Mouse (Mus musculus): ENCODE measurements around the gene Hes7.

DNA sequence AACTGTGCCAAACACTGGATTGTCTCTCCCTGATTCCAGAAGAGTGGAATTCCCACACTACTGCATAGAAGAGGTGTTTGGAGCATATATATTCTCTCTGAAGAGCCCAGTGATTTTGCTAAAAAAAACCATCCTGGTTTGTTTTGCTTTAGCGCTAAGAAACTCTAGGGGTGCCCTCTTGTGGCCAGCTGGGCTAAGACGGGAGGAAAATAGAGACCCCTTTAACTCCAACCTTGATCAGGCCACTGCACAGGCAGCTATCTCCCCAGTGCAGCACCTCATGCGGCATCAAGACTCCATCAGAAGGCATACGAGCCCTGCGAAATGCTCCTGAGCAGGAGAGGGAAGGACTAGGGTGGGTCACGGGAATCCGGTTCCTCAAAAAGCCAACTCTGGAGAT lies 30.2 kb downstream of the Hes7 start:
- no peak for TF ChIP-seq EP300 (IDR thresholded peaks at IDR 0.05; ENCODE audit: low read depth)
- TF ChIP-seq CTCF (IDR thresholded peaks at IDR 0.05; ENCODE audit: low read depth): peak; percentile 55

Data from liver, embryonic 14.5 days (tissue).